Mouse (Mus musculus): ENCODE measurements at regions not wholly inside any gene's neighbourhood (a gene's known extent, or its start where the extent isn't known, plus 50 kb on each side); places are given as distances from the start of the nearest gene placed in this dataset.

DNA sequence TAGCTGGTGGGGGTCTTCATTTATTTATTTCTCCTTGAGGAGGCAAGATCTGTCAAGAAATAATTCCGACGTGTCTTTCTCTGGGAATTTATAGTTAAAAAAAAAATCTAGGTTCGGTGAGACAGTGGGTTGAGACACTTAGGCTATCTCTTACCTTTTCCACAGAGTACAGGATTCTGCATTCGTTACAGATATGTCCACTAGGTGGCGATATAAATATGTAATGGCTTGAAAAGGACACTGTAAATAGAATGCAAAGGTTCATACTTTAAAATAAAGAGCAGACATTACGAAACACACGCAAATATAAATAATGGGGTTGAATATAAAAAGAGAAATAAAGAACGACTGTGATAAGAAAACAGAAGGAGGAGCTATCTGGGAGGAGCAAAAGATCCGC lies 517.5 kb downstream of the Cps1 start:
- DNase-seq (ENCODE audit: low read depth, low spot score): peak; percentile 1

DNA sequence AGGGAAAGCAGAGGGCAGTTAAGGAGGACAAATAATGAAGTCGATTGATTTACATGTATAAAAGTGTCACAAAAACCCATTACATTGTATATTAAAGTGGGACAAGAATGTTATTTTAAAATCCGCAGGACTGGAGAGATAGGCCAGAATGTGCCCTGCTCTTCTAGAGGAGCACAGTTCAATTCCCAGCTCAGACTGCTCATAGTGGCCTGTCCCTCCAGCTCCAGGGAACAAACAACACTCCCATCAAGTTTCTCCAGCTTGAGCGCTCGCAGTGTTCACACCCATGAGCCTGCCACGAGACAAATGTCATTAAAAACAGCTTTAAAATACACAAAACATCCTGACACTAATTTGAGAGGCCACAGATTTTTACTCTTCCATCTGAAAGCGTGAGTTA lies 517.9 kb downstream of the Cps1 start:
- DNase-seq (ENCODE audit: low read depth, low spot score): no peak

DNA sequence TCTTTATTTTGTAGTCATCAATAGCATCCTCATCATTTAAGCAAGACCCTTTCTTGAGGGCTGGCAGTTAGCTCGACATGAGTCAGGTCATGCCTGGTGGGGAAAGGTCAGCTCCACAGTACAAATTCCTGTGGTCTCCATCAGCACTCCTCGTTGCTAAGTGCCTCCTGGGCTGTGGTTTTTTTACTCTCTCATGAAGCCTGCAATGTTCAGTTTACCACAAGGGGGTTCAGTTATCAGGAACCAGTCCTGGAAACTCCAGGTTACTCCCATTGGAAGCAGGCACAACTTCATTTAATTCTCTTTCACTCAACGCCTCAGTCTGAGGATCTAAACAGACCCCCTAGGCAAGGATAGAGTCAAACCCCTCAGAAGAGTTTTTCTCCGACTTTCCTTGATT lies 520.8 kb downstream of the Cps1 start:
- no peak for DNase-seq (ENCODE audit: low read depth, low spot score)

All from c-Kit-negative CD71-positive TER-119-positive erythroid progenitor cells, embryonic 14.5 days (primary cell).